Mouse (Mus musculus): ENCODE results near the gene Creg2. TPM values are rescaled to one million over a fixed set of nuclear protein-coding genes. Genes with fewer than 3 reads are reported as not detected.
A peak's percentile ranks its signal among the peaks of the same experiment; 100 is the strongest.
"Not testable (repeated sequence)": the region's sequence is repeated elsewhere in the genome, so short reads cannot be mapped to it uniquely, and the experiment has no call there.

The Creg2 gene
- total and polyA plus RNA-seq, 2 experiments: not detected

DNA sequence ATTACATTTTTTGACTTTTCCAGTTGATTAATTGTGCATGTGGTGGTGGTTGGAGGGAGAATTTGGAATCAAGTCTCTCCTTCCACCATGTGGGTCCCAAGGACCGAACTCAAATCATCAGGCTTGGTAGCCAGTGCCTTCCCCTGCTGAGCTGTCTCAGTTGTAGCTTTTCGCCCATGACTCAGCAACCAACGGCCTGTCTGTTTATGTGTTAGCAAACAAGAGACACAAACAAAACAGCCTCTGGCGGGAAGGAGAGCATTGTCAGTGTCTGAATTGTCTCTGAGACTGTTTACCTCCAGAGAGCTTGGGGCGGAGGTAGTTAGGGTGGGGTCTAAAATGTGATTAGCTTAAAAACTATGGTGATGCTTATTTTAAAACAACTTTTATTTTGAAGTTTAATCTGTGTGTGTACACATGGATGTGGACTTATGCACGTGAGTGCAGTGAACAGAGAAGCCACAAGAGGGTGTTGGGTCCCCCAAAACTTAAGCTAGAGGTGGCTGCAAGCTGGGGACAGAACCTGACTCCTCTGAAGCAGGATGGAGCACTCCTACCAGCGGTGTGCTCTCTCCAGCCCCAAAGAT, 12.9 kb upstream of the Creg2 start:
- TF ChIP-seq CTCF (IDR thresholded peaks at IDR 0.05; ENCODE audit: low read depth, low read length) (no peak), POLR2A (IDR thresholded peaks at IDR 0.05; ENCODE audit: extremely low read depth, insufficient read depth, low read length) (no peak)
- no peaks in the 10 kb centered on the region for H3K4me1 ChIP-seq (ENCODE audit: control insufficient read depth, insufficient read depth, low read length)
- H3K9ac ChIP-seq (ENCODE audit: low read depth, low read length): no peak overlapping the region
- no peaks in the 10 kb centered on the region for H3K79me2 ChIP-seq (ENCODE audit: control insufficient read depth, insufficient read depth, low read length)
- no peak overlapping the region for H3K4me3 ChIP-seq (ENCODE audit: insufficient read depth, low read depth, low read length)
- H3K27ac ChIP-seq (replicated peaks; ENCODE audit: insufficient read depth, low read depth, low read length): no peak overlapping the region
- H3K36me3 ChIP-seq (ENCODE audit: control insufficient read depth, insufficient read depth, low read length): no peaks in the 10 kb centered on the region
- 90% methylated on average over 7 of the region's 7 CpGs for WGBS
- no peak for DNase-seq (ENCODE audit: extremely low read depth, low read depth, low spot score)
- peaks cover 6% of the 10 kb centered on the region; the same call in 1 of the 2 replicates for H3K27me3 ChIP-seq (ENCODE audit: control insufficient read depth, insufficient read depth, low read length)

DNA sequence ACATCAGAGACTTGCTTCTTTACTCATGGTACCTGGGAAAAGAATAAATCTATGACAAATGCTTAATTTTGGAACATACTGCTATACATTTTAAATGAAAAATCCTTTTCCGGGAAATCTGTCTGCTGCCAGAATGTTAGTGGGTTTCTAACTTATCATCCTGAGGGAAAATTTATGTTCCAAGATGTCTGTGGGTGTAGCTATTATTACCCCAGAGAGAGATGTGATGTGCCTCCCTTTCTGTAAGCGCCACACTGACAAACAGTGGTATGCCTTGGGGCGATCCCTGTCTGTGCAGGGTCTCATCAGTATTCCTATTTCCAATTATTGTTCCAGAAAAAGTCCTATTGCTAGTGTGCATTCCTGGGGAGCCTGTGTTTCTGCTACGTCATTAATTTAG, 11.8 kb upstream of the Creg2 start:
- Histone ChIP-seq H3K27me3 (ENCODE audit: control insufficient read depth, insufficient read depth, low read length) (peaks cover 9% of the 10 kb centered on the region; the same call in 1 of the 2 replicates), H3K79me2 (ENCODE audit: control insufficient read depth, insufficient read depth, low read length) (no peaks in the 10 kb centered on the region), H3K27ac (replicated peaks; ENCODE audit: insufficient read depth, low read depth, low read length) (no peak overlapping the region), H3K4me3 (ENCODE audit: insufficient read depth, low read depth, low read length) (no peak overlapping the region), H3K36me3 (ENCODE audit: control insufficient read depth, insufficient read depth, low read length) (no peaks in the 10 kb centered on the region), H3K9ac (ENCODE audit: low read depth, low read length) (no peak overlapping the region), H3K4me1 (ENCODE audit: control insufficient read depth, insufficient read depth, low read length) (no peaks in the 10 kb centered on the region)
- WGBS: 96% methylated on average over 4 of the region's 4 CpGs
- no peak for DNase-seq (ENCODE audit: extremely low read depth, low read depth, low spot score)
- TF ChIP-seq CTCF (IDR thresholded peaks at IDR 0.05; ENCODE audit: low read depth, low read length) (no peak), POLR2A (IDR thresholded peaks at IDR 0.05; ENCODE audit: extremely low read depth, insufficient read depth, low read length) (no peak)

- no peak for DNase-seq (ENCODE audit: extremely low read depth, low read depth, low spot score)
- H3K9ac ChIP-seq (ENCODE audit: low read depth, low read length): no peak overlapping the region
- TF ChIP-seq CTCF (IDR thresholded peaks at IDR 0.05; ENCODE audit: low read depth, low read length) (no peak), POLR2A (IDR thresholded peaks at IDR 0.05; ENCODE audit: extremely low read depth, insufficient read depth, low read length) (no peak)
- WGBS: 86% methylated on average over 6 of the region's 6 CpGs
- H3K27me3 ChIP-seq (ENCODE audit: control insufficient read depth, insufficient read depth, low read length): peaks cover 10% of the 10 kb centered on the region; the same call in 1 of the 2 replicates
- H3K79me2 ChIP-seq (ENCODE audit: control insufficient read depth, insufficient read depth, low read length): no peaks in the 10 kb centered on the region
- H3K27ac ChIP-seq (replicated peaks; ENCODE audit: insufficient read depth, low read depth, low read length): no peak overlapping the region
- H3K4me1 ChIP-seq (ENCODE audit: control insufficient read depth, insufficient read depth, low read length): no peaks in the 10 kb centered on the region
- H3K36me3 ChIP-seq (ENCODE audit: control insufficient read depth, insufficient read depth, low read length): no peaks in the 10 kb centered on the region
- no peak overlapping the region for H3K4me3 ChIP-seq (ENCODE audit: insufficient read depth, low read depth, low read length)
Measured at GRCm38 (mm10) chr1:39656976-39657529, 5.8 kb upstream of the Creg2 start.

DNA sequence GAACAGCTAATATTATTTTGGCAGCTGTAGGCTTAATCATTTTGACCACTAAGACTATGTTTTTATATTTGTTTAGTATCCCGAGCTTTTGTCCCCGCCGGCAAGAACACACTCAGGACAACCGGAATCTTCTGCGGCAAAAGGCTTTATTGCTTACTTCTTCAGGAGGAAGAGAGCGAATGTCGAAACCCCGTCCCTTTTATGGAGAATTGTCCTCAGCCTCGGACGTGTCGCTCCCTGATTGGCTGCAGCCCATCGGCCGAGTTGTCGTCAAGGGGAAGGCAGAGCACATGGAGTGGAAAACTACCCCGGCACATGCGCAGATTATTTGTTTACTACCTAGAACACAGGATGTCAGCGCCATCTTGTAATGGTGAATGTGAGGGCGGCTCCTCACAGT, 3.6 kb upstream of the Creg2 start:
- WGBS: 93% methylated on average over 18 of the region's 18 CpGs

GRCm38 (mm10) chr1:39653028-39653427, 1.8 kb upstream of the Creg2 start:
- Histone ChIP-seq H3K4me3 (ENCODE audit: insufficient read depth, low read depth, low read length) (no peak overlapping the region), H3K4me1 (ENCODE audit: control insufficient read depth, insufficient read depth, low read length) (no peaks in the 10 kb centered on the region), H3K9ac (ENCODE audit: low read depth, low read length) (no peak overlapping the region), H3K27me3 (ENCODE audit: control insufficient read depth, insufficient read depth, low read length) (peaks cover 13% of the 10 kb centered on the region), H3K36me3 (ENCODE audit: control insufficient read depth, insufficient read depth, low read length) (no peaks in the 10 kb centered on the region), H3K79me2 (ENCODE audit: control insufficient read depth, insufficient read depth, low read length) (no peaks in the 10 kb centered on the region), H3K27ac (replicated peaks; ENCODE audit: insufficient read depth, low read depth, low read length) (no peak overlapping the region)
- no peak for TF ChIP-seq POLR2A (IDR thresholded peaks at IDR 0.05; ENCODE audit: extremely low read depth, insufficient read depth, low read length)
- TF ChIP-seq CTCF (IDR thresholded peaks at IDR 0.05; ENCODE audit: low read depth, low read length): no peak
- WGBS: 44% methylated on average over 4 of the region's 4 CpGs
- DNase-seq (ENCODE audit: extremely low read depth, low read depth, low spot score): peak; percentile 56

More for the DNA sequence above, 3.6 kb upstream of the Creg2 start:
- not testable (repeated sequence) for H3K36me3 ChIP-seq (ENCODE audit: control insufficient read depth, insufficient read depth, low read length); H3K79me2 ChIP-seq (ENCODE audit: control insufficient read depth, insufficient read depth, low read length); H3K4me3 ChIP-seq (ENCODE audit: insufficient read depth, low read depth, low read length); H3K4me1 ChIP-seq (ENCODE audit: control insufficient read depth, insufficient read depth, low read length); H3K27ac ChIP-seq (replicated peaks; ENCODE audit: insufficient read depth, low read depth, low read length); DNase-seq (ENCODE audit: extremely low read depth, low read depth, low spot score); H3K9ac ChIP-seq (ENCODE audit: low read depth, low read length)
- H3K27me3 ChIP-seq (ENCODE audit: control insufficient read depth, insufficient read depth, low read length): peaks cover 14% of the 10 kb centered on the region
